Mouse (Mus musculus): ENCODE data around the gene Asz1. TPM values are rescaled to one million over a fixed set of nuclear protein-coding genes. Genes with fewer than 3 reads are reported as not detected.

Gene Asz1
- total and polyA plus RNA-seq, 2 experiments from 2014 or later, result not detected

DNA sequence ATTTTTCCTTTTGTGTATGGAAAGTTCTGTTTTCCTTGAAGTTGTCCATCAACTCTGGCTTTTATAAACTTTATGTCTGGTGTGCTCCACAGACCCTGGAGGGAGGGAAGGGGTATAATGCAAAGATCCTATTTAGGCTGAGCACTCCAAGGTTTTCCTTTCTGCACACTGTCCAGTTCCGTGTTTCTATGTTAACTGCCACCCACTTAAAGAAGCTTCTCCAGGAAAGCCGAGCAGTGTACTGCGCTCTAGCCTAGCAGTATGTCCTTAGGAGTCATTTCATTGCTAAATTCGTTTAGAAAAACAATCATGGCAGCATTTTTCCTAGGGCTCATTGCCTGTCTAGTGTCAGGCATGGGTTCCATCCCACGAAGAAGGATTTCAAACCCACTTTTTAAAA is 65.7 kb downstream of the Asz1 start:
- H3K27me3 ChIP-seq (ENCODE audit: insufficient read depth, low read length), result no peaks in the 10 kb centered on the region

DNA sequence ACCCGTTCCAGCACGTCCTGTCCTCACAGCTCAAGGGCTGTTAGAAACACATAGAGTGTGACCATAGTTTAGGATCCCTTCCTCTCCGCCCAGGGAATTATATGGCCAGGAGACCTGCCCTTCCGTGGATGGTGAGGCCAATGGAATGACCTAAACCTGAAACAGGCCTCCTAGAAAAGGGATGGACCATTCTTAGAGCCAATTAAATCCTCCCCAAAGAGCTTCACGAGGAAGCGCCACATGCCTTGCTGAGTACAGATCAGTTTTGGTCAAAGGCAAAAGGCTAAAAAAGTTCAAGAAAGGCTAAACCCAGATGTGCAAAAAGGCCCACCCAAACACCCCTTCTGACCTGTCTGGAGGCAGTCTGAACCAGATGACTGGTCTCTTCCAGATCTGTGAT is 76.6 kb downstream of the Asz1 start:
- Histone ChIP-seq H3K9ac (replicated peaks; ENCODE audit: low read length) (no peak overlapping the region), H3K36me3 (ENCODE audit: insufficient read depth, low read length) (no peaks in the 10 kb centered on the region), H3K27me3 (ENCODE audit: insufficient read depth, low read length) (peaks cover 18% of the 10 kb centered on the region; the same call in 1 of the 2 replicates), H3K4me3 (ENCODE audit: low read length) (peak overlapping the region; percentile 44), H3K4me1 (ENCODE audit: insufficient read depth, low read length) (peaks cover 13% of the 10 kb centered on the region; the same call in 1 of the 2 replicates), H3K27ac (no peak overlapping the region), H3K9me3 (ENCODE audit: low read length) (no peaks in the 10 kb centered on the region), H3K4me2 (ENCODE audit: low read depth, low read length) (peak overlapping the region; percentile 85)
- 36% methylated on average over 6 of the region's 6 CpGs for WGBS
- DNase-seq (ENCODE audit: low spot score), result no peak
- TF ChIP-seq CTCF (IDR thresholded peaks at IDR 0.05; ENCODE audit: low read depth), result no peak
- ATAC-seq, result no peak

More for the DNA sequence above, 65.7 kb downstream of the Asz1 start:
- Histone ChIP-seq H3K27ac (no peak overlapping the region), H3K4me1 (ENCODE audit: insufficient read depth, low read length) (no peaks in the 10 kb centered on the region), H3K9me3 (ENCODE audit: low read length) (no peaks in the 10 kb centered on the region), H3K4me3 (ENCODE audit: low read length) (no peak overlapping the region), H3K9ac (replicated peaks; ENCODE audit: low read length) (no peak overlapping the region), H3K36me3 (ENCODE audit: insufficient read depth, low read length) (no peaks in the 10 kb centered on the region), H3K4me2 (ENCODE audit: low read depth, low read length) (no peak overlapping the region)
- DNase-seq (ENCODE audit: low spot score) (no peak), ATAC-seq (no peak)
- no peak for TF ChIP-seq CTCF (IDR thresholded peaks at IDR 0.05; ENCODE audit: low read depth)
- WGBS, result 84% methylated on average over 5 of the region's 5 CpGs

DNA sequence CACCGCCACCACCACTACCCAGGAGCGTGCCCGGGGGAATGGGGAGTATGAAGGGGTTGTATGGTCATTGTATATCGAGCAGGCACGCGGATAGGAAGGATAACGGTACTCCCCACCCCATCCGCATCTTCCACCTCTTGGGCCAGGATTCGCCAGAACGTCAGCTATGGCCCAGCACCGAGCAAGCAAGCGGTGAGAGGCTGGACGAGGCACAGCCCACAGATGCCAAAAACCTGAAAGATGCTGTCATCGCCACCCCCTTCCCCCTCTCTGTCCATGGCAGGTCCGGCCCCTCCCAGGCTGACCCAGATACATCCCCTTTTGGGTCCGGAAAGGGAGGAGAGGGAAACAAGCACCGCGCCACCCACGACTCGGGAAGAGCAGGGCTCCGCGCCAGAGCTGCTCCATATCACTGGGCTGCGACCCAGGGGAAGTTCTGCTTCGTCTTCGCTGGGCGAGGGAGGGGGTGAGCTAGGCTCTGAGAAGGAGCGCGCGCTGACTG is 77.3 kb downstream of the Asz1 start:
- no peak overlapping the region for H3K27ac ChIP-seq
- H3K36me3 ChIP-seq (ENCODE audit: insufficient read depth, low read length), result no peaks in the 10 kb centered on the region
- H3K9ac ChIP-seq (replicated peaks; ENCODE audit: low read length), result peak overlapping the region; percentile 28; the same call in 1 of the 2 replicates
- H3K4me1 ChIP-seq (ENCODE audit: insufficient read depth, low read length), result peaks cover 13% of the 10 kb centered on the region; the same call in 1 of the 2 replicates
- TF ChIP-seq CTCF (IDR thresholded peaks at IDR 0.05; ENCODE audit: low read depth), result no peak
- peak; percentile 37 for DNase-seq (ENCODE audit: low spot score)
- 3% methylated on average over 29 of the region's 29 CpGs for WGBS
- H3K9me3 ChIP-seq (ENCODE audit: low read length), result no peaks in the 10 kb centered on the region
- peaks cover 18% of the 10 kb centered on the region; the same call in 1 of the 2 replicates for H3K27me3 ChIP-seq (ENCODE audit: insufficient read depth, low read length)
- peak overlapping the region; percentile 44 for H3K4me3 ChIP-seq (ENCODE audit: low read length)
- H3K4me2 ChIP-seq (ENCODE audit: low read depth, low read length), result peak overlapping the region; percentile 85
- ATAC-seq, result peak; percentile 68

DNA sequence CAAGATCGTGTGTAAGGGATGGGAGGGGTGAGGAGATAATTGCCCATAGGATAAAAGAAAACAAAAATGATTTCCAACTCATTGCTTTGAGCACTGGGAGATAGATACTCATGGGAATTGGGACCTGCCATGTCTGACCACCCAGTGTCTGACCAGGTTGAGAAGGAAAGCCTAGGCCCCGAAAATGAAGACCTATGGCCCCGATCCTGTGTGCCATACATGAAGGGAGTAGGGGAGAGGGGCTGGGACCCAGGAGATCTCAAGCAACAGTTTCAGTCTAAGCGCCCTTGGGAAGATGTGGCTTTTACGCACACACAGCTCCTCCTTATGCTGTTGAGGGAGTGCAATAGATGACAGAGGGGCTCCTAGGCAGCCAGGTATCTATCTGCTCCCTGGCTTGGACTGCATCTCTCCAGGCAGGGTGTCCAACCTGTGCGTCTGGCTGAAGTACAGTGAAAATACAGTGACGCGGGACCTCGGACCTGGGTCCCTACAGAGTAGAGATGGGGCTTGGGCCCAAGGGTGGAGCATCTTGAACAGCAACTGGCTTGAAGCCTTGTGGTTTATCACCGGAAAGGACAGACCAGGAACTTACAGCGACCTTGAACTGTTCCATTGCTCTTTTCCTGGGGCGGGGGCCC is 77.9 kb downstream of the Asz1 start:
- Histone ChIP-seq H3K9ac (replicated peaks; ENCODE audit: low read length) (peak overlapping the region; percentile 28; the same call in 1 of the 2 replicates), H3K9me3 (ENCODE audit: low read length) (no peaks in the 10 kb centered on the region), H3K4me1 (ENCODE audit: insufficient read depth, low read length) (peaks cover 13% of the 10 kb centered on the region; the same call in 1 of the 2 replicates), H3K36me3 (ENCODE audit: insufficient read depth, low read length) (no peaks in the 10 kb centered on the region), H3K27ac (no peak overlapping the region), H3K4me2 (ENCODE audit: low read depth, low read length) (peak overlapping the region; percentile 85), H3K4me3 (ENCODE audit: low read length) (peak overlapping the region; percentile 44), H3K27me3 (ENCODE audit: insufficient read depth, low read length) (peaks cover 18% of the 10 kb centered on the region; the same call in 1 of the 2 replicates)
- 10% methylated on average over 12 of the region's 12 CpGs for WGBS
- DNase-seq (ENCODE audit: low spot score) (no peak), ATAC-seq (peak; percentile 36; the same call in 1 of the 2 replicates)
- TF ChIP-seq CTCF (IDR thresholded peaks at IDR 0.05; ENCODE audit: low read depth), result no peak

DNA sequence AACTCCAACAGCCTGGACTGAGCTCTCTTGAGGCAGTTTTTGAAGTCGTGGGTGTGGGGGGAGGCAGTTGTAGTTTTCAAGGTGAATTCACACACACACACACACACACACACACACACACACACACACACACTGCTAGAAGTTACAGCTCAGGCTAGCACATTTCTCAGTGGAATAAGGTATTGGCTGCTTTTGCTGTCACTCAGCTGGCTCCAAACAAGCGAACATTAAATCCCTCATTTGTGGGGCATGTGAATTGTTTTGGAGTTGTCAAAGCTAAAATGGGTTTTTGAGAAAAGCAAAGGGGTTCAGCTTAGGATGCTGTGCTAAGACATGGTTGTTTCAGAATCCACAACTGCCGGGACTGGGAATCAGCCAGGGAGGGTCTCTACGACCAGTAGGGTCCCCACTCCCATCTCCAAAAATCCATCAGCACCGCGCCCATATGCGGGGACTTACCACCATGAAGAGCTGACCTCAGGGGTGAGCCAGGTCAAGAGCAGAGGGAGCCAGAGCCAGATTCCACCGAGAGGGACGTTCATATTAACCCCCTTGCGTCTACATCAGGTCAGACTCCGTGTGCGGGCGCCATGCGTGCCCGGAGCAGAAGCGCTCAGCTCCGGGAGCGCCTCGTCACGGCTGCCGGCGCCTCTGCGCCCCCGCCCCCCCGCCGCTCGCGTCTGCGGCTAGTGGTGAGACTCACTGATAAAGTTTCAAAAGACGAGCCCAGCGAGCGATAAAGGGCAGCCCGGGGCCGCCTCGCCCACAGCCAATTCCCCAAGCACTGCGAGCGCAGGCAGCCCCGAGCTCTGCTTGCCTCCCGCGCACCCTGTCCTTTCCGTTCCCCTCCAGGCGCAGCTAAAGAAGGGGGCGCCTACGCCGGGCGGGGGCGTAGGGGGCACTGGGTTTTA is 78.9 kb downstream of the Asz1 start, which contains the start of gene Wnt2:
Gene Wnt2 (minus strand): TSS at position 840 of the 911 bp plus-strand sequence.
- Histone ChIP-seq H3K36me3 (ENCODE audit: insufficient read depth, low read length) (no peaks in the 10 kb centered on the region), H3K4me1 (ENCODE audit: insufficient read depth, low read length) (peaks cover 13% of the 10 kb centered on the region; the same call in 1 of the 2 replicates), H3K4me2 (ENCODE audit: low read depth, low read length) (peak within 1 kb of the TSS; percentile 85), H3K27ac (no peak within 1 kb of the TSS), H3K4me3 (ENCODE audit: low read length) (peak within 1 kb of the TSS; percentile 44), H3K9ac (replicated peaks; ENCODE audit: low read length) (peak within 1 kb of the TSS; percentile 28; the same call in 1 of the 2 replicates), H3K9me3 (ENCODE audit: low read length) (no peaks in the 10 kb centered on the region), H3K27me3 (ENCODE audit: insufficient read depth, low read length) (peaks cover 18% of the 10 kb centered on the region; the same call in 1 of the 2 replicates)
- WGBS, result 1% methylated on average over 45 of the region's 47 CpGs
- ATAC-seq (peak; percentile 58), DNase-seq (ENCODE audit: low spot score) (peak; percentile 30)
- no peak for TF ChIP-seq CTCF (IDR thresholded peaks at IDR 0.05; ENCODE audit: low read depth)

DNA sequence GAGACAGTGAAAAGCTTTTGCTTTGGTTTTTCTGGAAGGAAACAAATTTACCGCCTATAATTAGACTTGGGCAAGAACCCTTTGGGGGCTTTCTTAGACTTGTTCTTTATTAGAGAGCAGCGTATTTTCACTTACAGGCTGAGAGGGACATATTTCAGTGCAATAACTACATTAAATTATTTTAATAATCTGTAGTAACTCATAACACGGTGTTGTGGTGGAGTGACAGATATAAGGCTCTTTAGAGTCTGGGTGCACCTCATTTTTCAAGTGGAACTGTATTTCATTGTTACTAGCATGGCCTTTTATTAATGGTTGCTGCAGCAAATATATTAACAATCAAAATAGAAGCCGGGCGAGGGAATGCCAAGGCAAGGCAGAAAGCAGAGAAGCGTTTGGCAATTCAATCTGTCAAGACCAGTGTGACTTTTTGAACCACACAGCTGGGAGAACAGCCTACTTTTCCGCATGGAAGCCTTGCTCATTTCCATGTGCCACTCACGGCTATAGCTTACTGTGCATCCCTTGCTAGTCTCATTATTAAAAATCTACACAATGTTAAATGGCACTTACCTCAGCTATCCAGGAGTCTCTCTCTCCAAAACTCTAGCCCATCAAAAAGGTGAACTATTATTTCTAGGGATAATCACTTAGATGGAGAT is 84.6 kb downstream of the Asz1 start:
- no peak overlapping the region for H3K4me2 ChIP-seq (ENCODE audit: low read depth, low read length)
- no peaks in the 10 kb centered on the region for H3K9me3 ChIP-seq (ENCODE audit: low read length)
- H3K9ac ChIP-seq (replicated peaks; ENCODE audit: low read length), result no peak overlapping the region
- no peak overlapping the region for H3K4me3 ChIP-seq (ENCODE audit: low read length)
- WGBS, result 51% methylated on average over 8 of the region's 8 CpGs
- no peak for TF ChIP-seq CTCF (IDR thresholded peaks at IDR 0.05; ENCODE audit: low read depth)
- ATAC-seq (no peak), DNase-seq (ENCODE audit: low spot score) (peak; percentile 21)
- H3K27ac ChIP-seq, result no peak overlapping the region
- H3K27me3 ChIP-seq (ENCODE audit: insufficient read depth, low read length), result no peaks in the 10 kb centered on the region
- H3K4me1 ChIP-seq (ENCODE audit: insufficient read depth, low read length), result no peaks in the 10 kb centered on the region
- H3K36me3 ChIP-seq (ENCODE audit: insufficient read depth, low read length), result no peaks in the 10 kb centered on the region
